ENCODE assay signal across 13 mouse cellular contexts in genomic region chr14:17917124-17917763, GRCm38 (mm10).
DNase-seq lines count a peak whose midpoint lies in the region; ATAC-seq and TF ChIP-seq lines count a peak whose summit lies in the region.
"Had no signal": no experiment of that assay in that cellular context is flagged by ENCODE, and none has a peak within 500 bp of the region (broad histone marks: within the 10 kb centered on the region; RNA-seq: fewer than 3 reads in every experiment).

No protein-coding gene starts in this region.

- TF ChIP-seq POLR2A in brain, embryonic 14.5 days (IDR thresholded peaks at IDR 0.05; ENCODE audit: borderline replicate concordance, extremely low read depth, insufficient read depth, insufficient read length, poor library complexity, severe bottlenecking) = no peak

- H3K27me3 ChIP-seq in hindbrain, embryonic 12.5 days = no peaks in the 10 kb centered on the region
- H3K27me3 ChIP-seq in hindbrain, embryonic 13.5 days = no peaks in the 10 kb centered on the region
- H3K27me3 ChIP-seq in midbrain, embryonic 12.5 days = no peaks in the 10 kb centered on the region
- H3K27me3 ChIP-seq in midbrain, embryonic 14.5 days (ENCODE audit: control insufficient read depth, insufficient read depth, low read length) = no peaks in the 10 kb centered on the region
- no peaks in the 10 kb centered on the region for H3K27me3 ChIP-seq in midbrain, embryonic 16.5 days (ENCODE audit: control insufficient read depth, insufficient read depth, low read depth, low read length)
- H3K27me3 ChIP-seq: limb, embryonic 15.5 days had no signal

- no peaks in the 10 kb centered on the region for H3K9me3 ChIP-seq in hindbrain, embryonic 12.5 days (replicated peaks)
- H3K9me3 ChIP-seq in hindbrain, embryonic 13.5 days = no peaks in the 10 kb centered on the region
- no peaks in the 10 kb centered on the region for H3K9me3 ChIP-seq in midbrain, embryonic 12.5 days
- no peaks in the 10 kb centered on the region for H3K9me3 ChIP-seq in midbrain, embryonic 14.5 days (ENCODE audit: control insufficient read depth, low read length)
- no peaks in the 10 kb centered on the region for H3K9me3 ChIP-seq in midbrain, embryonic 16.5 days (replicated peaks; ENCODE audit: control insufficient read depth, low read length, poor library complexity, severe bottlenecking)
- H3K9me3 ChIP-seq: limb, embryonic 15.5 days had no signal

- WGBS in hindbrain, embryonic 12.5 days = 89% methylated on average over 3 of the region's 3 CpGs
- WGBS in hindbrain, embryonic 13.5 days = 76% methylated on average over 3 of the region's 3 CpGs
- WGBS in midbrain, embryonic 12.5 days = 70% methylated on average over 3 of the region's 3 CpGs
- WGBS in midbrain, embryonic 14.5 days = 73% methylated on average over 3 of the region's 3 CpGs
- WGBS in midbrain, embryonic 16.5 days = 64% methylated on average over 3 of the region's 3 CpGs

- peak; percentile 29; the same call in 1 of the 2 replicates for ATAC-seq in hindbrain, embryonic 12.5 days (ENCODE audit: low FRiP score)
- no peak for ATAC-seq in hindbrain, embryonic 13.5 days (ENCODE audit: low FRiP score)
- ATAC-seq in midbrain, embryonic 12.5 days (ENCODE audit: low FRiP score, low read depth) = peak; percentile 21
- ATAC-seq in midbrain, embryonic 14.5 days (ENCODE audit: low FRiP score, low TSS enrichment) = no peak
- peak; percentile 59 for ATAC-seq in midbrain, embryonic 16.5 days

- DNase-seq in midbrain, embryonic 14.5 days = no peak
- DNase-seq in brain, embryonic 14.5 days (ENCODE audit: low read depth) = peak; percentile 18
- no peak for DNase-seq in kidney, adult 11 months
- DNase-seq: cerebellum, adult 9-11 months; gastrocnemius, postnatal 10 days; thymus, adult 18-20 months had no signal

- no peaks in the 10 kb centered on the region for H3K36me3 ChIP-seq in hindbrain, embryonic 12.5 days
- H3K36me3 ChIP-seq in hindbrain, embryonic 13.5 days = no peaks in the 10 kb centered on the region
- H3K36me3 ChIP-seq in midbrain, embryonic 12.5 days = no peaks in the 10 kb centered on the region
- no peaks in the 10 kb centered on the region for H3K36me3 ChIP-seq in midbrain, embryonic 14.5 days (ENCODE audit: control insufficient read depth, insufficient read depth, low read length)
- H3K36me3 ChIP-seq in midbrain, embryonic 16.5 days (ENCODE audit: control insufficient read depth, insufficient read depth, low read length) = no peaks in the 10 kb centered on the region
- H3K36me3 ChIP-seq: limb, embryonic 15.5 days had no signal

- no peak for TF ChIP-seq CTCF in brain, embryonic 14.5 days (IDR thresholded peaks at IDR 0.05; ENCODE audit: borderline replicate concordance, extremely low read depth, insufficient read depth, insufficient read length)

- H3K9ac ChIP-seq in hindbrain, embryonic 12.5 days = no peak overlapping the region
- no peak overlapping the region for H3K9ac ChIP-seq in hindbrain, embryonic 13.5 days
- H3K9ac ChIP-seq in midbrain, embryonic 12.5 days (replicated peaks) = no peak overlapping the region
- H3K9ac ChIP-seq in midbrain, embryonic 14.5 days (replicated peaks; ENCODE audit: low read length) = no peak overlapping the region
- no peak overlapping the region for H3K9ac ChIP-seq in midbrain, embryonic 16.5 days (ENCODE audit: low read depth, low read length)
- H3K9ac ChIP-seq: limb, embryonic 15.5 days; lung, embryonic 14.5 days had no signal

- H3K4me2 ChIP-seq in hindbrain, embryonic 12.5 days (replicated peaks) = no peak overlapping the region
- no peak overlapping the region for H3K4me2 ChIP-seq in hindbrain, embryonic 13.5 days
- H3K4me2 ChIP-seq in midbrain, embryonic 12.5 days (replicated peaks) = no peak overlapping the region
- no peak overlapping the region for H3K4me2 ChIP-seq in midbrain, embryonic 14.5 days (ENCODE audit: low read length)
- H3K4me2 ChIP-seq in midbrain, embryonic 16.5 days (ENCODE audit: low read length) = no peak overlapping the region
- H3K4me2 ChIP-seq: limb, embryonic 15.5 days; lung, embryonic 14.5 days had no signal

- H3K4me3 ChIP-seq in hindbrain, embryonic 12.5 days = no peak overlapping the region
- H3K4me3 ChIP-seq in hindbrain, embryonic 13.5 days = no peak overlapping the region
- no peak overlapping the region for H3K4me3 ChIP-seq in midbrain, embryonic 12.5 days
- no peak overlapping the region for H3K4me3 ChIP-seq in midbrain, embryonic 14.5 days (replicated peaks; ENCODE audit: low read depth, low read length)
- H3K4me3 ChIP-seq in midbrain, embryonic 16.5 days (ENCODE audit: low read depth, low read length) = no peak overlapping the region
- H3K4me3 ChIP-seq: limb, embryonic 15.5 days had no signal

- no peaks in the 10 kb centered on the region for H3K4me1 ChIP-seq in hindbrain, embryonic 12.5 days
- no peaks in the 10 kb centered on the region for H3K4me1 ChIP-seq in hindbrain, embryonic 13.5 days (replicated peaks)
- 0 out of 2 replicates have a peak, but pooled peaks cover 3% of the 10 kb centered on the region for H3K4me1 ChIP-seq in midbrain, embryonic 12.5 days
- H3K4me1 ChIP-seq in midbrain, embryonic 14.5 days (ENCODE audit: control insufficient read depth, insufficient read depth, low read length) = no peaks in the 10 kb centered on the region
- H3K4me1 ChIP-seq in midbrain, embryonic 16.5 days (ENCODE audit: control insufficient read depth, insufficient read depth, low read length) = no peaks in the 10 kb centered on the region
- H3K4me1 ChIP-seq: limb, embryonic 15.5 days had no signal

- no peak overlapping the region for H3K27ac ChIP-seq in hindbrain, embryonic 12.5 days
- H3K27ac ChIP-seq in hindbrain, embryonic 13.5 days = no peak overlapping the region
- H3K27ac ChIP-seq in midbrain, embryonic 12.5 days (replicated peaks) = no peak overlapping the region
- no peak overlapping the region for H3K27ac ChIP-seq in midbrain, embryonic 14.5 days (replicated peaks; ENCODE audit: low read depth, low read length)
- H3K27ac ChIP-seq in midbrain, embryonic 16.5 days (ENCODE audit: low read length) = no peak overlapping the region
- H3K27ac ChIP-seq: limb, embryonic 15.5 days; macrophage had no signal

Comparison
In these comparisons a context has a peak if more than half of its experiments do, and no peak if none do; other contexts are left out.
1. ATAC-seq: peak in hindbrain, embryonic 12.5 days (single experiment), midbrain, embryonic 12.5 days (single experiment) and midbrain, embryonic 16.5 days (single experiment); none in hindbrain, embryonic 13.5 days (single experiment) and midbrain, embryonic 14.5 days (single experiment).